Mouse (Mus musculus) stomach, embryonic 14.5 days (tissue): ENCODE measurements around the gene Stk32b. TPM values are rescaled to one million over a fixed set of nuclear protein-coding genes. Genes with fewer than 3 reads are reported as not detected.

Experiments
- ATAC-seq: fragments of 200-750 bp; cut with Nextera tagmentation; 2 replicates; pipeline ENCODE4 v1.8.0; 2017; ENCODE audit warnings: low read depth, moderate TSS enrichment; ENCODE audit not compliant: insufficient number of reproducible peaks, insufficient read depth, low FRiP score
- H3K27ac ChIP-seq: fragments of 300-500 bp; sonication (generic); 2 replicates; pipeline ENCODE4 v1.5.1; 2014; ENCODE audit warnings: mild to moderate bottlenecking, low read length, moderate library complexity, mixed read lengths
- H3K27me3 ChIP-seq: fragments of 300-500 bp; sonication (generic); 2 replicates; pipeline ENCODE4 v1.6.1; 2014; ENCODE audit warnings: low read length, control low read depth, mixed read lengths; ENCODE audit not compliant: control insufficient read depth, insufficient read depth
- H3K36me3 ChIP-seq: fragments of 300-500 bp; sonication (generic); 2 replicates; pipeline ENCODE4 v1.6.1; 2014; ENCODE audit warnings: mild to moderate bottlenecking, control low read depth, low read length, moderate library complexity, mixed read lengths; ENCODE audit not compliant: control insufficient read depth, insufficient read depth
- H3K4me1 ChIP-seq: fragments of 300-500 bp; sonication (generic); 2 replicates; pipeline ENCODE4 v1.6.1; 2014; ENCODE audit warnings: low read length, control low read depth, mixed read lengths; ENCODE audit not compliant: control insufficient read depth, insufficient read depth
- H3K4me2 ChIP-seq: fragments of 300-500 bp; sonication (generic); replicated peaks from 2 replicates; pipeline ENCODE4 v1.6.1; 2014; ENCODE audit warnings: low read depth, low read length, control low read depth
- H3K4me3 ChIP-seq: fragments of 300-500 bp; sonication (generic); 2 replicates; pipeline ENCODE4 v1.5.1; 2014; ENCODE audit warnings: low read depth, low read length, control low read depth
- H3K9ac ChIP-seq: fragments of 300-500 bp; sonication (generic); replicated peaks from 2 replicates; pipeline ENCODE4 v1.6.1; 2014; ENCODE audit warnings: low read depth, mild to moderate bottlenecking, control low read depth, low read length, moderate library complexity, mixed read lengths
- H3K9me3 ChIP-seq: fragments of 300-500 bp; sonication (generic); 2 replicates; pipeline ENCODE4 v1.6.1; 2016; ENCODE audit warnings: low read depth, low read length, control low read depth; ENCODE audit not compliant: control insufficient read depth
- WGBS: fragments of 180-500 bp; shearing (Covaris S2); extraction: QIAGEN DNeasy Blood & Tissue Kit; methylation state at CpG from one replicate; pipeline ENCODE4 v1.1.7; 2014; 5-methylcytosine and 5-hydroxymethylcytosine counted together
- polyA plus RNA-seq: library from polyadenylated mRNA; unstranded; fragments of >200 nt; fragmentation: Nextera tagmentation; extraction: Ambion mirVana; gene quantifications from 2 replicates; pipeline ENCODE4 v1.2.1, GENCODE M21; 2014

Stk32b gene
- polyA plus RNA-seq, 1 experiment from 2014 or later = 1.3 TPM

GRCm38 (mm10) chr5:37697286-37697685 lies 19.7 kb downstream of the Stk32b start:
- no peaks in the 10 kb centered on the region for H3K9me3 ChIP-seq
- ATAC-seq = no peak
- no peak overlapping the region for H3K4me2 ChIP-seq
- H3K9ac ChIP-seq = no peak overlapping the region
- WGBS = 87% methylated on average over 7 of the region's 7 CpGs
- no peak overlapping the region for H3K4me3 ChIP-seq
- no peak overlapping the region for H3K27ac ChIP-seq
- H3K27me3 ChIP-seq = no peaks in the 10 kb centered on the region
- H3K4me1 ChIP-seq = no peaks in the 10 kb centered on the region
- no peaks in the 10 kb centered on the region for H3K36me3 ChIP-seq

- ATAC-seq = no peak
- 58% methylated on average over 4 of the region's 4 CpGs for WGBS
- H3K27me3 ChIP-seq = no peaks in the 10 kb centered on the region
Observed at GRCm38 (mm10) chr5:37695773-37696172, 21.2 kb downstream of the Stk32b start.

GRCm38 (mm10) chr5:37692759-37693158 lies 24.2 kb downstream of the Stk32b start:
- Histone ChIP-seq H3K4me2 (no peak overlapping the region), H3K4me3 (no peak overlapping the region), H3K36me3 (no peaks in the 10 kb centered on the region), H3K4me1 (no peaks in the 10 kb centered on the region), H3K27me3 (no peaks in the 10 kb centered on the region), H3K9ac (no peak overlapping the region), H3K27ac (no peak overlapping the region), H3K9me3 (no peaks in the 10 kb centered on the region)
- 57% methylated on average over 3 of the region's 3 CpGs for WGBS
- ATAC-seq = no peak

More at GRCm38 (mm10) chr5:37695773-37696172, 21.2 kb downstream of the Stk32b start:
- Histone ChIP-seq H3K4me1 (no peaks in the 10 kb centered on the region), H3K9me3 (no peaks in the 10 kb centered on the region), H3K4me2 (no peak overlapping the region), H3K36me3 (no peaks in the 10 kb centered on the region), H3K27ac (no peak overlapping the region), H3K4me3 (no peak overlapping the region), H3K9ac (no peak overlapping the region)

GRCm38 (mm10) chr5:37670781-37671180 lies 46.2 kb downstream of the Stk32b start:
- H3K27ac ChIP-seq = no peak overlapping the region
- no peaks in the 10 kb centered on the region for H3K9me3 ChIP-seq
- no peak overlapping the region for H3K4me2 ChIP-seq
- no peak for ATAC-seq
- no peaks in the 10 kb centered on the region for H3K27me3 ChIP-seq
- no peak overlapping the region for H3K9ac ChIP-seq
- H3K4me3 ChIP-seq = no peak overlapping the region
- no peaks in the 10 kb centered on the region for H3K4me1 ChIP-seq
- H3K36me3 ChIP-seq = no peaks in the 10 kb centered on the region
- 84% methylated on average over 7 of the region's 7 CpGs for WGBS

- no peaks in the 10 kb centered on the region for H3K9me3 ChIP-seq
- no peak overlapping the region for H3K27ac ChIP-seq
- no peak overlapping the region for H3K4me3 ChIP-seq
- no peaks in the 10 kb centered on the region for H3K4me1 ChIP-seq
- no peak overlapping the region for H3K4me2 ChIP-seq
- H3K36me3 ChIP-seq = no peaks in the 10 kb centered on the region
- H3K9ac ChIP-seq = no peak overlapping the region
- H3K27me3 ChIP-seq = no peaks in the 10 kb centered on the region
- WGBS = 77% methylated on average over 3 of the region's 3 CpGs
- no peak for ATAC-seq
Observed at GRCm38 (mm10) chr5:37664962-37665361, 52.0 kb downstream of the Stk32b start.

- Histone ChIP-seq H3K27me3 (no peaks in the 10 kb centered on the region), H3K4me3 (no peak overlapping the region), H3K9me3 (no peaks in the 10 kb centered on the region), H3K4me2 (no peak overlapping the region), H3K27ac (no peak overlapping the region), H3K36me3 (no peaks in the 10 kb centered on the region), H3K4me1 (no peaks in the 10 kb centered on the region), H3K9ac (no peak overlapping the region)
- whole genome bisulfite sequencing = 79% methylated on average over 4 of the region's 4 CpGs
- ATAC-seq = no peak
Observed at GRCm38 (mm10) chr5:37659177-37659576, 57.8 kb downstream of the Stk32b start.

- H3K4me2 ChIP-seq = no peak overlapping the region
- no peak overlapping the region for H3K27ac ChIP-seq
- no peaks in the 10 kb centered on the region for H3K36me3 ChIP-seq
- no peaks in the 10 kb centered on the region for H3K9me3 ChIP-seq
- no peaks in the 10 kb centered on the region for H3K27me3 ChIP-seq
- 85% methylated on average over 6 of the region's 6 CpGs for WGBS
- ATAC-seq = no peak
- no peak overlapping the region for H3K4me3 ChIP-seq
- no peak overlapping the region for H3K9ac ChIP-seq
- H3K4me1 ChIP-seq = no peaks in the 10 kb centered on the region
Observed at GRCm38 (mm10) chr5:37657741-37658140, 59.2 kb downstream of the Stk32b start.

- H3K4me2 ChIP-seq = no peak overlapping the region
- H3K27ac ChIP-seq = no peak overlapping the region
- no peaks in the 10 kb centered on the region for H3K27me3 ChIP-seq
- no peak overlapping the region for H3K9ac ChIP-seq
- H3K4me1 ChIP-seq = no peaks in the 10 kb centered on the region
- H3K36me3 ChIP-seq = no peaks in the 10 kb centered on the region
- ATAC-seq = no peak
- no peak overlapping the region for H3K4me3 ChIP-seq
- no peaks in the 10 kb centered on the region for H3K9me3 ChIP-seq
- 74% methylated on average over 5 of the region's 5 CpGs for WGBS
Observed at GRCm38 (mm10) chr5:37655208-37655607, 61.8 kb downstream of the Stk32b start.

- H3K27ac ChIP-seq = no peak overlapping the region
- H3K9ac ChIP-seq = no peak overlapping the region
- ATAC-seq = peak; percentile 75
- H3K4me2 ChIP-seq = no peak overlapping the region
- 54% methylated on average over 10 of the region's 10 CpGs for WGBS
- H3K4me3 ChIP-seq = no peak overlapping the region
- no peaks in the 10 kb centered on the region for H3K36me3 ChIP-seq
- H3K27me3 ChIP-seq = no peaks in the 10 kb centered on the region
- H3K4me1 ChIP-seq = no peaks in the 10 kb centered on the region
- no peaks in the 10 kb centered on the region for H3K9me3 ChIP-seq
Observed at GRCm38 (mm10) chr5:37650681-37651211, 66.2 kb downstream of the Stk32b start.
